Mouse (Mus musculus): Measurements from ENCODE around the gene Eqtn. TPM values are rescaled to one million over a fixed set of nuclear protein-coding genes. Genes with fewer than 3 reads are reported as not detected.

Gene Eqtn
- not detected in 2 replicates for polyA plus RNA-seq (2011; ENCODE audit: insufficient read depth, insufficient read length, low replicate concordance, missing spikeins)

DNA sequence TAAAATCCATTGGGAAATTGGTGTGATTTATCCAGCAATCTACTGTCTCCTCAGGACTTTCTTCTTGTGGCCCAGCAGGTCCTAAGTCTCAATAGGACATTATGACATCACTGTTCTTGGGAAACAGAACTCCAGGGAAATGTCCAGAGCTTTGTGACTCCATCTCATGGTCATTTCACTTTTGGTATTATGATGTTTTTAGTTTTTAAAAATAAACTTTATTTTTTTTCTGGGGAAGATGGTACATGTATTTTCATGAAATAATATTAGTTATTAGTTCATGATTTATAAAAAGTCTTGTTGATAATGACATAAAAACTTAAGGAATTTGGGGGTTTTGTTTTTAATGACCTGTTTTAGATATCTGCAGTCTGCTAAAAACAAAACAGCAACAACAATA, at the start of gene Eqtn:
Gene Eqtn (minus strand): TSS at position 101 of the 400 bp plus-strand sequence.
- TF ChIP-seq CTCF (IDR thresholded peaks at IDR 0.05; ENCODE audit: control insufficient read depth, insufficient read depth, low read length), result no peak
- no peak for TF ChIP-seq POLR2A (IDR thresholded peaks at IDR 0.05; ENCODE audit: borderline replicate concordance, control insufficient read depth, low read depth, low read length)

DNA sequence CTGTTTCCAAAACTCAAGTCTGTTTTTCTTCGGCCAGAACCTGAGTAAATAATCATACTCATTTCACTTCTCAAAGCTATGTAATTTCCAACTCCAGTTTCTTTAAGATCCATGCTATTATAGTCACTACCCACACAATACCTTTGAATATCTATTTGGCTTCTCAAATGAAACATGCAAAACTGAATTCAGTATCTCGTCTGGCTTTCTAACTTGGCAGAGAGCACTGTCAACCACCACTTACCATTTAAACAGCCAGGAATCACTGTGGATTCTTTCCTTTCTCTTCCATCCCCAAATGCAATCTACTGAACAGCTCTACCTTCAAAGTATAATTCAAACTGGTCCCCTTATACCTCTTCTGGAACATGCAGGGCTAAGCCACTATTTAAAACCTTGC, 44.7 kb upstream of the Eqtn start:
- 81% methylated on average over 2 of the region's 2 CpGs for WGBS
- Histone ChIP-seq H3K4me1 (ENCODE audit: control insufficient read depth, insufficient read depth, low read length) (no peaks in the 10 kb centered on the region; the same call in 1 of the 2 replicates), H3K4me3 (replicated peaks; ENCODE audit: control insufficient read depth, low read depth, low read length) (no peak overlapping the region), H3K27ac (ENCODE audit: control insufficient read depth, insufficient read depth, low read depth, low read length, poor library complexity) (no peak overlapping the region)
- TF ChIP-seq CTCF (IDR thresholded peaks at IDR 0.05; ENCODE audit: control insufficient read depth, insufficient read depth, low read length) (no peak), POLR2A (IDR thresholded peaks at IDR 0.05; ENCODE audit: borderline replicate concordance, control insufficient read depth, low read depth, low read length) (no peak)

More for the DNA sequence above, at the start of gene Eqtn:
- Histone ChIP-seq H3K27ac (ENCODE audit: control insufficient read depth, insufficient read depth, low read depth, low read length, poor library complexity) (no peak within 1 kb of the TSS), H3K4me3 (replicated peaks; ENCODE audit: control insufficient read depth, low read depth, low read length) (no peak within 1 kb of the TSS), H3K4me1 (ENCODE audit: control insufficient read depth, insufficient read depth, low read length) (no peaks in the 10 kb centered on the region)

DNA sequence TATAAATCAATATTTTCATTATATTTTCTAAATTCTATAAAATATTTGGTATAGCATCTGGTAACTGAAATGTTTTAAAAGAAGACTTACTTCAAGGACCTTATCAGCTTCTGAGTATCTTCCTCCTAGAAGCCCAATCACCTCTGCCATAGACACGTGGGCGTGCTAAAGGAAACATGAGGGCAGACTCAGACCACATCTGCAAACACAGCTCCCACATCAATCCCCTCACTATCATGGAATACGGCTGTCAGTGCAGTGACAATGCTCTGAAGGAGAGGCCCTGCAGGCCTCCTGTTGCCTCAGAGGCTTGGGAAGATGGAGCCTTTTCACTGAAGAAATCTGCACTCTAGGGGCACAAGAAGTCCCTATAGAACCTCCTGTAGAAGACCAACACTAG, 24.1 kb upstream of the Eqtn start:
- H3K4me1 ChIP-seq (ENCODE audit: control insufficient read depth, insufficient read depth, low read length), result no peaks in the 10 kb centered on the region
- TF ChIP-seq POLR2A (IDR thresholded peaks at IDR 0.05; ENCODE audit: borderline replicate concordance, control insufficient read depth, low read depth, low read length) (no peak), CTCF (IDR thresholded peaks at IDR 0.05; ENCODE audit: control insufficient read depth, insufficient read depth, low read length) (no peak)
- WGBS, result 58% methylated on average over 3 of the region's 3 CpGs

DNA sequence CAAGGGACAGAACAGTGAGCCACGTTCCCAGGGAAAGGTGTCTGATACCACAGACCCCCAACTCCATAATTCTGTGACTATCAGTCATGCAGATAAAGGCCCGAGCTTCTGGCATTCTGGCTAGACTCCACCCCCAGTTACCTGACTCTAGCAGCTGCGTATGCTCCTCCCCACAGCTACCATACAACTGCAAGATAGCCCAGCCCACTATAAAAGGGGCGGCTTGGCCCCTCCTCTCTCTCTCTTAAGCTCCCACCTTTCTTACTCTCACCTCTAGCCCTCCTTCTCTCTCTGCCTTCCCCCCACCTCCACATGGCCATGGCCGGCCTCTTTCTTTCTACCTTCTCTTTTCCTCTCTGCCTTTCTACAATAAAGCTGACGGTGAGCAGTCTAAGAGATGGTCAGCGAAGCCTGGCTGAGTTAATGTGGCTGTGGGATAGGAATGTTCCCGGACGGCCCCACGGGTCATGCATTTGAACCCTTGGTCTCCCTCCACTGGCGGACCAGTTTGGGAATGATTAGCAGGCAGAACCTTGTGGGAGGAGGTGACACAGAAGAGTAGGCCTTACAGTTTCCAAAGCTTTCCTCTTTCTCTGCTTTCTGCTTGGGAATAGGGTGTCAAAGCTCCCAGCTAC, 12.7 kb upstream of the Eqtn start:
- WGBS, result 86% methylated on average over 11 of the region's 11 CpGs
- no peak for TF ChIP-seq CTCF (IDR thresholded peaks at IDR 0.05; ENCODE audit: control insufficient read depth, insufficient read depth, low read length)
- TF ChIP-seq POLR2A (IDR thresholded peaks at IDR 0.05; ENCODE audit: borderline replicate concordance, control insufficient read depth, low read depth, low read length), result no peak
- Histone ChIP-seq H3K27ac (ENCODE audit: control insufficient read depth, insufficient read depth, low read depth, low read length, poor library complexity) (no peak overlapping the region), H3K4me1 (ENCODE audit: control insufficient read depth, insufficient read depth, low read length) (no peaks in the 10 kb centered on the region), H3K4me3 (replicated peaks; ENCODE audit: control insufficient read depth, low read depth, low read length) (no peak overlapping the region)

More for the DNA sequence above, 24.1 kb upstream of the Eqtn start:
- Histone ChIP-seq H3K4me3 (replicated peaks; ENCODE audit: control insufficient read depth, low read depth, low read length) (no peak overlapping the region), H3K27ac (ENCODE audit: control insufficient read depth, insufficient read depth, low read depth, low read length, poor library complexity) (no peak overlapping the region)

DNA sequence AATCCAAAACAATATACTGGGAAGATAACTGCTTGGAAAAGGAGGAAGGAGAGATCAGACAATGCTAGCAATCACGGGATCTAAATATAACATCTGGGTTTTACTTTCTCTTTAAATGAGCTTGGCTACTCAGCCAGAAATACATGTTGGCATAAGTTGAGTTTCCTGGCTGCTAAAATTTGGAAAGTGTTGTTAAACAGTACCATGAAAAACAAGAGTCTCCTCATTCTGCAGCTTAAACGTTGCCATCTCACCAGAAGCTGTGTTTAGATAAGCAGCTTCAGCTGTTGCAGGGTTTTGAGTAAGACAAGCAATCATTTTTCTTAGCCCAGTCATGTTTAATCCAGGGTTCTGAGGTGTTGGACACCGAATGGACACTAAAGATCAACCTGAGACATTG, 26.9 kb downstream of the Eqtn start:
- 20% methylated on average over 3 of the region's 3 CpGs for WGBS
- TF ChIP-seq POLR2A (IDR thresholded peaks at IDR 0.05; ENCODE audit: borderline replicate concordance, control insufficient read depth, low read depth, low read length), result no peak
- no peak for TF ChIP-seq CTCF (IDR thresholded peaks at IDR 0.05; ENCODE audit: control insufficient read depth, insufficient read depth, low read length)
- no peaks in the 10 kb centered on the region for H3K4me1 ChIP-seq (ENCODE audit: control insufficient read depth, insufficient read depth, low read length)
- H3K27ac ChIP-seq (ENCODE audit: control insufficient read depth, insufficient read depth, low read depth, low read length, poor library complexity), result no peak overlapping the region
- H3K4me3 ChIP-seq (replicated peaks; ENCODE audit: control insufficient read depth, low read depth, low read length), result no peak overlapping the region

DNA sequence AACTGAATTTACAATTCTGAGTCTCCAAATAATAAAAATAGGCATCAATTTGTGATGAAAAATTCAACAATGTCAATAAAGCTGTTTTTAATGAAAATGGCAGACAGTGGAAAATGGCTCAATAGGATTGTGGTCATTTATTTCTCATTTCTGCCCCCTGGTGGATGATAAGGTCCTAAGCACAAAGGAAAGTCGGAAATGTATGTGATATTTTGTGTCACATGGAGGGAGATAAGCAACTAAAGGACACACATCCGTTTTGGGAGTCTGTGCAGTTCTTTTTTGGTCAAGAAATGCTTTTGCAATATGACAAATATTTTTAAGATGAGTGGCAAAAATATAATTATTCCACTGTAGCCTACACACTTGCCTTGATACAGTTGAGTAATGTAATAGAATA, 27.9 kb downstream of the Eqtn start:
- Histone ChIP-seq H3K4me1 (ENCODE audit: control insufficient read depth, insufficient read depth, low read length) (no peaks in the 10 kb centered on the region), H3K27ac (ENCODE audit: control insufficient read depth, insufficient read depth, low read depth, low read length, poor library complexity) (no peak overlapping the region), H3K4me3 (replicated peaks; ENCODE audit: control insufficient read depth, low read depth, low read length) (no peak overlapping the region)
- TF ChIP-seq POLR2A (IDR thresholded peaks at IDR 0.05; ENCODE audit: borderline replicate concordance, control insufficient read depth, low read depth, low read length) (no peak), CTCF (IDR thresholded peaks at IDR 0.05; ENCODE audit: control insufficient read depth, insufficient read depth, low read length) (no peak)
- WGBS, result 13% methylated on average over 2 of the region's 2 CpGs

Other genes starting within 250 kb of the Eqtn start
- 0.97 and 2.0 TPM in 2 replicates for gene Tek, start 189.6 kb downstream of the Eqtn start, polyA plus RNA-seq (2011; ENCODE audit: insufficient read depth, insufficient read length, low replicate concordance, missing spikeins)
- 4.5 and 15.6 TPM in 2 replicates for gene Mysm1, start 50.3 kb upstream of the Eqtn start, polyA plus RNA-seq (2011; ENCODE audit: insufficient read depth, insufficient read length, low replicate concordance, missing spikeins)
- 2.0 and 6.9 TPM in 2 replicates for gene Jun, start 123.4 kb upstream of the Eqtn start, polyA plus RNA-seq (2011; ENCODE audit: insufficient read depth, insufficient read length, low replicate concordance, missing spikeins)